Mouse (Mus musculus): ENCODE measurements at regions not wholly inside any gene's neighbourhood (a gene's known extent, or its start where the extent isn't known, plus 50 kb on each side); places are given as distances from the start of the nearest gene placed in this dataset.

DNA sequence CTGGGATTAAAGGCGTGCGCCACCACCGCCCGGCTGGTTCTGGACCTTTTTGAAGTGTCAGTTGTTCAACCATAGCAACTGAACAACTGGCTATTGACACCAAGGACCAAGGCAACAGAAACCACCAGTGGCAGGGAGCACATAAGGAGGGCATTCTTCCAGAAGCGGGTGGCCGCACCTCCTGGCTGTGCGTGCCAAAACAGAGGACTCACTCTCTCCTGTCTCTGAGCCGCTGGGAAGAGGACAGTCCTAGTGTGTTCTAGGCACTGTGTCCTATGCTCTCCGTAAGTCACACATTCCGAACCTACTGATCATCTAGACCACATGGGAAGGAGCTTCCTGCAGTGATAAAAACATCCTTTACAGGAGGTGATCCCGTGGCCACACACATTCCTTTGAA is 60.1 kb upstream of the Dlg1 start:
- Histone ChIP-seq H3K27ac (ENCODE audit: control insufficient read depth, insufficient read depth, low read length) (no peak overlapping the region), H3K4me1 (replicated peaks; ENCODE audit: control insufficient read depth, insufficient read depth, low read length) (no peaks in the 10 kb centered on the region), H3K4me3 (ENCODE audit: control insufficient read depth, insufficient read depth, low read length) (no peak overlapping the region), H3K36me3 (ENCODE audit: control insufficient read depth, insufficient read depth, low read length) (no peaks in the 10 kb centered on the region), H3K27me3 (ENCODE audit: control insufficient read depth, insufficient read depth, low read length) (no peaks in the 10 kb centered on the region)
- no peak for DNase-seq
- TF ChIP-seq POLR2A (IDR thresholded peaks at IDR 0.05; ENCODE audit: control insufficient read depth, extremely low read depth, insufficient read depth, low read length, poor library complexity) (no peak), CTCF (IDR thresholded peaks at IDR 0.05; ENCODE audit: borderline replicate concordance, control insufficient read depth, extremely low read depth, insufficient read depth, low read length, poor library complexity) (no peak)
- WGBS: 88% methylated on average over 11 of the region's 11 CpGs

DNA sequence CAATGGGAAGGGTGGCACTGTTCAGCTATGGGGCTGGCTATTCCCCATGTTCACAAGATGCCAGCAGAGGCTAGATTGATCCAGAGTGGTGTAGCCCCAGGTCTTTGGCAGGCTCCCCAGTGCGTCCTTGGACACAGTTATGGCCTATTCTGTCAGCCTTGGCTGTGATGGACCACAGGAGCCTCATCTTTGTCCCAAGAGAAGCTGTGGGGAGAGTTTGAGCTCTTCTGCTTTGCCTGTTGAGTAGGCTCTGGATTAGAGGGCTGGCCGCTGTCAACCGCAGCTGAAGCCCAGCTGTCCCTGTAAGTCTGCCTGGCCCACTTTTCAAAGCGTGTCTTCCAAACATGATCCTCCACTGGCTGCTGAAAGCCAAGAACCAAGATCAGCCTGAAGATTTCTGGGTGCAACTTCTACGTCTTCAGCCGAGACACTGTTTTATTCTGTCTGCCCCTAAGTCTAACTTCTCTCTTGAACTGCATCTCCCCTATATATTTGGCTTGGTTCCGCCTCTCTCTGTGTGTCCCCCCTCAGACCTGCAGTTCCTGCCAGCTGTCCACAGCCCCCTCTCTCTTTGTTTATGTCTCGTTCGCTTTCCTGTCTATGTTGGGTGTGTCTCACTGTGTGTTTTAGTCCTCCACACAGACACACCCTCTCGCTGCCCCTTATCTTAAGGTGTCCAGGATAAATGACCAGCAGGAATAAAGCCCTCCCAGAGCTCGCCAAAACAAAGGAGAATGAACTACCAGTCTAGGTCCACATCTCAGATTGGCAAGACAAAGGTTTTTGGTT is 56.7 kb upstream of the Dlg1 start:
- no peaks in the 10 kb centered on the region for H3K4me1 ChIP-seq (replicated peaks; ENCODE audit: control insufficient read depth, insufficient read depth, low read length)
- WGBS: 94% methylated on average over 11 of the region's 11 CpGs
- no peaks in the 10 kb centered on the region for H3K27me3 ChIP-seq (ENCODE audit: control insufficient read depth, insufficient read depth, low read length)
- no peak overlapping the region for H3K4me3 ChIP-seq (ENCODE audit: control insufficient read depth, insufficient read depth, low read length)
- H3K27ac ChIP-seq (ENCODE audit: control insufficient read depth, insufficient read depth, low read length): no peak overlapping the region
- TF ChIP-seq POLR2A (IDR thresholded peaks at IDR 0.05; ENCODE audit: control insufficient read depth, extremely low read depth, insufficient read depth, low read length, poor library complexity) (no peak), CTCF (IDR thresholded peaks at IDR 0.05; ENCODE audit: borderline replicate concordance, control insufficient read depth, extremely low read depth, insufficient read depth, low read length, poor library complexity) (no peak)
- DNase-seq: no peak
- H3K36me3 ChIP-seq (ENCODE audit: control insufficient read depth, insufficient read depth, low read length): no peaks in the 10 kb centered on the region

DNA sequence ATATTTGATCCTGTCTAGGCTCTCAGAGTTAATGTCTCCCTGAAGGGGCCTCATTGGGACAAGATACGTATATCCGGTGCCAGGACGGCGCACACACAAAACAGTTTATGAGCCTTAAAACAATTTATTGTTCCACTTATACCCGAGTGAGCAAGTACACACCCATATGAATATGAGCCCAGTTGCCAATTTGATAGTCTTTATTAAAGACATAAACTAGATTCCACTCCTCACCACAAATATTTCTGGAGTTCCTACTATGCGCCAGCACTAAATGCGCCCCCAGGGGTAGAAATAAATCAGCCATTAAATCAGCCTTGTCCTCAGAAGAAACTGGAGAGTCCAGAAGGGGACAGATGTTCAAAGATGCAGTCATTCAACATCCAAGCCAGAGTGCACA is 54.3 kb upstream of the Dlg1 start:
- 95% methylated on average over 7 of the region's 7 CpGs for WGBS
- no peaks in the 10 kb centered on the region for H3K36me3 ChIP-seq (ENCODE audit: control insufficient read depth, insufficient read depth, low read length)
- H3K4me1 ChIP-seq (replicated peaks; ENCODE audit: control insufficient read depth, insufficient read depth, low read length): no peaks in the 10 kb centered on the region
- no peaks in the 10 kb centered on the region; the same call in 1 of the 2 replicates for H3K27me3 ChIP-seq (ENCODE audit: control insufficient read depth, insufficient read depth, low read length)
- DNase-seq: no peak
- no peak overlapping the region for H3K4me3 ChIP-seq (ENCODE audit: control insufficient read depth, insufficient read depth, low read length)
- TF ChIP-seq CTCF (IDR thresholded peaks at IDR 0.05; ENCODE audit: borderline replicate concordance, control insufficient read depth, extremely low read depth, insufficient read depth, low read length, poor library complexity) (no peak), POLR2A (IDR thresholded peaks at IDR 0.05; ENCODE audit: control insufficient read depth, extremely low read depth, insufficient read depth, low read length, poor library complexity) (no peak)
- no peak overlapping the region for H3K27ac ChIP-seq (ENCODE audit: control insufficient read depth, insufficient read depth, low read length)

DNA sequence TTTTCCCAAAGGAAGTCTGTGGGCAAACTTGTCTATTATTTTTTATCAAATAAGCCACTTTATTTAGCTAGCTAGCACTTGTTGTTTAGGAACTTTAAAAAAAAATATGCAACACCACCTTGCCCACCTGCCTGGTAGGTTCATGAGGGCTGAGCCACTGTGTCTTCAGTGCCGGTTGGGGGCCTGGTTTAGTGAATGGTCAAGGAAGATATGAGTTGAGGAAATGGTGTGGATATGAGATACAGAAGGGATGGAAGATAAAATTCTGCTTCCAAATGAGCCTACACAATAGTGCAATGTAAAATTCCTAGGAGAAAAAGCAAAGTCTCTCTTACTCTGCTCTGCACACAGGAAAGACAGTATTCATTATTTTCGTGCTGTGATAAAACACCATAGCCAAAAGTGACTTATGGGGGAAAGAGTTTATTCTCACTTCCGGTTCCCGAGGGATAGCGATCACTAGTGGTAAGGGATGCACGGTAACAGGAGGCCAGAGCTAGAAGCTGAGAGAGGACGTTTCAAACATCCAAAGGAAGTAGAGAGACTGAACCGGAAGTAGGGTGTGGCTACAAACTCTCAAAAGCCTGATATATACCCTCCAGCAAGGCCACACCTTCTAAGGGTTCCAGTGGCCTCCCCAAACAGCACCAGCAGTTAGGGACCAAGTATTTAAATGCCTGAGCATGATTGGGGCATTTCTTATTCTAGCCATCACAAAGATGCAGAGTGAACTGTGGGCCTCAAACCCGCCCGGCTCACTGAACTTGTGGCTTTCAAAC is 53.7 kb upstream of the Dlg1 start:
- 66% methylated on average over 10 of the region's 10 CpGs for WGBS
- H3K36me3 ChIP-seq (ENCODE audit: control insufficient read depth, insufficient read depth, low read length): no peaks in the 10 kb centered on the region
- no peak for TF ChIP-seq POLR2A (IDR thresholded peaks at IDR 0.05; ENCODE audit: control insufficient read depth, extremely low read depth, insufficient read depth, low read length, poor library complexity)
- no peak for TF ChIP-seq CTCF (IDR thresholded peaks at IDR 0.05; ENCODE audit: borderline replicate concordance, control insufficient read depth, extremely low read depth, insufficient read depth, low read length, poor library complexity)
- no peaks in the 10 kb centered on the region; the same call in 1 of the 2 replicates for H3K27me3 ChIP-seq (ENCODE audit: control insufficient read depth, insufficient read depth, low read length)
- DNase-seq: no peak
- no peaks in the 10 kb centered on the region for H3K4me1 ChIP-seq (replicated peaks; ENCODE audit: control insufficient read depth, insufficient read depth, low read length)
- H3K4me3 ChIP-seq (ENCODE audit: control insufficient read depth, insufficient read depth, low read length): no peak overlapping the region
- no peak overlapping the region for H3K27ac ChIP-seq (ENCODE audit: control insufficient read depth, insufficient read depth, low read length)
